ENCODE assay signal across 8 mouse cellular contexts in genomic region chr1:136768969-136769401, GRCm38 (mm10).
DNase-seq lines count a peak whose midpoint lies in the region.

No protein-coding gene starts in this region.

- DNase-seq in adrenal gland, postnatal 10 days, result peak; percentile 54
- DNase-seq in adrenal gland, adult 8-10 months, result no peak
- peak; percentile 55 for DNase-seq in R1 (ENCODE audit: low read depth, low spot score)
- DNase-seq in forelimb bud, embryonic 11.5 days (ENCODE audit: low read depth, low spot score), result peak; percentile 75
- DNase-seq in kidney, postnatal 14 days, result peak; percentile 38
- DNase-seq in lung, postnatal 4 days, result peak; percentile 24 to 44
- no peak for DNase-seq in cerebellum, adult 8-10 months
- DNase-seq in cerebellum, postnatal 36 days, result no peak

Comparison
In these comparisons a context has a peak if more than half of its experiments do, and no peak if none do; other contexts are left out.
1. DNase-seq: peak in adrenal gland, postnatal 10 days (single experiment), R1 (single experiment), forelimb bud, embryonic 11.5 days (single experiment), kidney, postnatal 14 days (single experiment) and lung, postnatal 4 days (2 of 2); none in adrenal gland, adult 8-10 months (single experiment), cerebellum, adult 8-10 months (single experiment) and cerebellum, postnatal 36 days (0 of 2).